Mouse (Mus musculus) olfactory bulb, adult 2 months (tissue): ENCODE measurements at regions not wholly inside any gene's neighbourhood (a gene's known extent, or its start where the extent isn't known, plus 50 kb on each side); places are given as distances from the start of the nearest gene placed in this dataset.

Experiments used
- CTCF ChIP-seq: fragments of 200-500 bp; IDR thresholded peaks from 2 replicates; pipeline ENCODE4 v1.5.1; 2012; ENCODE audit warnings: low read depth, mild to moderate bottlenecking, low read length, moderate library complexity; ENCODE audit not compliant: insufficient read depth
- POLR2A ChIP-seq: fragments of 200-500 bp; IDR thresholded peaks from 2 replicates; pipeline ENCODE4 v1.6.1; 2012; ENCODE audit warnings: mild to moderate bottlenecking, low read depth, low read length, moderate library complexity; ENCODE audit not compliant: insufficient read depth

GRCm38 (mm10) chr9:115847289-115848074 lies 61.8 kb upstream of the Gadl1 start:
- TF ChIP-seq POLR2A (no peak), CTCF (no peak)
